Mouse (Mus musculus): ENCODE measurements at regions not wholly inside any gene's neighbourhood (a gene's known extent, or its start where the extent isn't known, plus 50 kb on each side); places are given as distances from the start of the nearest gene placed in this dataset.
"Not testable (repeated sequence)": the region's sequence is repeated elsewhere in the genome, so short reads cannot be mapped to it uniquely, and the experiment has no call there.

GRCm38 (mm10) chr15:3171774-3172173 lies 96.6 kb upstream of the Selenop start:
- no peak for DNase-seq (ENCODE audit: extremely low spot score in 1 of 2, low spot score in 1 of 2)

GRCm38 (mm10) chr15:3174072-3174471 lies 94.3 kb upstream of the Selenop start:
- DNase-seq (ENCODE audit: extremely low spot score in 1 of 2, low spot score in 1 of 2) = no peak

- no peak for DNase-seq (ENCODE audit: extremely low spot score in 1 of 2, low spot score in 1 of 2)
Measured at GRCm38 (mm10) chr15:3174848-3175247, 93.5 kb upstream of the Selenop start.

- peak in 1 of 2 experiments; percentile 46 for DNase-seq (ENCODE audit: extremely low spot score in 1 of 2, low spot score in 1 of 2)
Measured at GRCm38 (mm10) chr15:3201912-3202653, 66.3 kb upstream of the Selenop start.

GRCm38 (mm10) chr15:3205522-3205921 lies 62.8 kb upstream of the Selenop start:
- no peak for DNase-seq (ENCODE audit: extremely low spot score in 1 of 2, low spot score in 1 of 2)

GRCm38 (mm10) chr15:3206076-3206475 lies 62.3 kb upstream of the Selenop start:
- DNase-seq (ENCODE audit: extremely low spot score in 1 of 2, low spot score in 1 of 2) = not testable (repeated sequence)

- peak in 1 of 2 experiments; percentile 58 for DNase-seq (ENCODE audit: extremely low spot score in 1 of 2, low spot score in 1 of 2)
Measured at GRCm38 (mm10) chr15:3213721-3214120, 54.6 kb upstream of the Selenop start.

GRCm38 (mm10) chr15:3215201-3215600 lies 53.1 kb upstream of the Selenop start:
- DNase-seq (ENCODE audit: extremely low spot score in 1 of 2, low spot score in 1 of 2) = no peak
